Comparison of ENCODE assay signal across 8 mouse cellular contexts in the genomic region with DNA sequence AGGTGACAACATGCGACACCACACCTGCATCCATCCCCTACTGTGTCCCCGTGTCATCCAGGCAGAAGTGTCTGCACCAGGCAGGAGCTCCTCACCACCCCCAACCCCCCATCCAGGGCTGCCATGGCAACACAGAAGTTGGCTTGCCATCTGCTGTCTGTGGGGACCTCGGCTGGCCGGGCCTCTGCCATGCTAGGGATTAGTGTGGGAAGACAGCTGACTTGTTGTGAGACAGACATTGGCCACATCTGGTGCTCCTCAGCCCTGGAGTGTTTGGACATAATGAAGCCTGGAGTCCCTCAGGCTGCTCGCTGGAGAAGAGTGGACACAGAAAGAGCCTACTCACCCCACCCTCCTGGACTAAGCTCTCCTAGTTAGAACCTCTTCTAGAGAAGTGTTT. TPM values are rescaled to one million over a fixed set of nuclear protein-coding genes. Genes with fewer than 3 reads are reported as not detected.
DNase-seq lines count a peak whose midpoint lies in the region; ATAC-seq and TF ChIP-seq lines count a peak whose summit lies in the region.

No protein-coding gene starts in this region.

- no peaks in the 10 kb centered on the region for H3K9me3 ChIP-seq in lung, embryonic 16.5 days (ENCODE audit: control insufficient read depth, low read length)

- TF ChIP-seq POLR2A in cerebellum, adult 2 months (IDR thresholded peaks at IDR 0.05; ENCODE audit: borderline replicate concordance, insufficient read depth, low read length): no peak

- H3K36me3 ChIP-seq in lung, embryonic 16.5 days (ENCODE audit: control insufficient read depth, insufficient read depth, low read length): no peaks in the 10 kb centered on the region

- H3K4me3 ChIP-seq in cerebellum, adult 2 months (replicated peaks; ENCODE audit: insufficient read depth, low read depth, low read length): no peak overlapping the region
- no peak overlapping the region for H3K4me3 ChIP-seq in lung, embryonic 16.5 days (ENCODE audit: low read length)

- 56% methylated on average over 5 of the region's 5 CpGs for WGBS in cerebellum, adult 2 months
- WGBS in lung, embryonic 16.5 days: 26% methylated on average over 5 of the region's 5 CpGs

- no peak for TF ChIP-seq CTCF in cerebellum, adult 2 months (IDR thresholded peaks at IDR 0.05; ENCODE audit: borderline replicate concordance, insufficient read depth, low read depth, low read length)

- peak; percentile 82 to 90 for DNase-seq in cerebellum, postnatal 10 days
- DNase-seq in cerebellum, adult 2 months: no peak
- peak; percentile 28 for DNase-seq in brain, embryonic 18.5 days (ENCODE audit: low read depth, low spot score)
- peak; percentile 35 to 50 for DNase-seq in heart, adult 9 months (ENCODE audit: low spot score in 2 of 2)
- DNase-seq in retina, postnatal 7 days (ENCODE audit: low read depth, low spot score): peak; percentile 66
- DNase-seq in ovary, postnatal 36 days (ENCODE audit: low spot score): no peak
- DNase-seq in kidney, adult 11 months: no peak

- no peak overlapping the region for H3K9ac ChIP-seq in lung, embryonic 16.5 days (ENCODE audit: low read length)

- H3K27ac ChIP-seq in cerebellum, adult 2 months (ENCODE audit: insufficient read depth, low read length): no peak overlapping the region
- no peak overlapping the region for H3K27ac ChIP-seq in lung, embryonic 16.5 days (ENCODE audit: low read length)

- no peak overlapping the region for H3K4me2 ChIP-seq in lung, embryonic 16.5 days (ENCODE audit: low read depth, low read length)

- ATAC-seq in lung, embryonic 16.5 days (ENCODE audit: low read depth): peak; percentile 26; the same call in 1 of the 2 replicates

- H3K27me3 ChIP-seq in cerebellum, adult 2 months (ENCODE audit: control insufficient read depth, insufficient read depth, low read length): no peaks in the 10 kb centered on the region
- no peaks in the 10 kb centered on the region for H3K27me3 ChIP-seq in lung, embryonic 16.5 days (ENCODE audit: control insufficient read depth, insufficient read depth, low read depth, low read length)

- H3K4me1 ChIP-seq in cerebellum, adult 2 months (ENCODE audit: control insufficient read depth, insufficient read depth, low read length): peaks cover 20% of the 10 kb centered on the region
- H3K4me1 ChIP-seq in lung, embryonic 16.5 days (replicated peaks; ENCODE audit: control insufficient read depth, insufficient read depth, low read length): peaks cover 26% of the 10 kb centered on the region

RNA-seq across cellular contexts. Expression of gene Camk2n1, which starts 40.8 kb away (rescaled TPM):
- polyA plus RNA-seq in cerebellum, adult 2 months (2012; rRNA removed): 99.0 and 109 TPM in 2 replicates
- polyA plus RNA-seq in lung, embryonic 16.5 days (2015; fragmentation: Nextera tagmentation; extraction: Ambion mirVana): 2.5 and 2.9 TPM in 2 replicates

Comparison
In these comparisons a context has a peak if more than half of its experiments do, and no peak if none do; other contexts are left out.
1. DNase-seq: peak in cerebellum, postnatal 10 days (2 of 2), brain, embryonic 18.5 days (single experiment), heart, adult 9 months (2 of 2) and retina, postnatal 7 days (single experiment); none in cerebellum, adult 2 months (0 of 2), ovary, postnatal 36 days (single experiment) and kidney, adult 11 months (single experiment).
2. RNA of gene Camk2n1, which starts 40.8 kb away (polyA plus RNA-seq): 99.0 to 109 TPM in cerebellum, adult 2 months; 2.5 to 2.9 TPM in lung, embryonic 16.5 days; every median in the first group is over 10 times any median in the second.